Mouse (Mus musculus): ENCODE results near the gene Kcnmb4. TPM values are rescaled to one million over a fixed set of nuclear protein-coding genes. Genes with fewer than 3 reads are reported as not detected.

The Kcnmb4 gene
- polyA plus RNA-seq, 1 experiment = 1.5 TPM

DNA sequence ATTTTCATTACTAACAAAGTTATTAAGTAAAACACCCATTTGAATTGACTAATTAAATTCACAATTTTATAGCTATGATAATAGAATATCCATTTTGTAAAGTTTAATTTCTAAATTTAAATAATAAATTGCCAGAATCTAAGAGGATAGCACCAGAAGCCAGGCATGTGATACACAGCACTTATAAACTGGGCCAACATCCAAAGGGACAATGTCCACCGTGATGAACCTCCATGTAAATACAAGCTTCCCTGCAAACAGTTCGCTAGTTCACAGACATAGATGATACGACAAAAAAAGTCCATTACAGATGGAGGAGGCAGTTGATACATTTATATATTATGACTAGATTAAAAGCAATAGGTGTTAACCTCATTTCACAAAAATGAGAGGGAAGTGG lies 19.1 kb upstream of the Kcnmb4 start:
- TF ChIP-seq CTCF (IDR thresholded peaks at IDR 0.05; ENCODE audit: control insufficient read depth, insufficient read depth, low read length) (no peak), POLR2A (IDR thresholded peaks at IDR 0.05; ENCODE audit: borderline replicate concordance, control insufficient read depth, low read depth, low read length) (no peak)
- 96% methylated on average over 3 of the region's 3 CpGs for WGBS
- Histone ChIP-seq H3K4me1 (ENCODE audit: control insufficient read depth, insufficient read depth, low read length) (no peaks in the 10 kb centered on the region), H3K4me3 (replicated peaks; ENCODE audit: control insufficient read depth, low read depth, low read length) (no peak overlapping the region), H3K27ac (ENCODE audit: control insufficient read depth, insufficient read depth, low read depth, low read length, poor library complexity) (no peak overlapping the region)

DNA sequence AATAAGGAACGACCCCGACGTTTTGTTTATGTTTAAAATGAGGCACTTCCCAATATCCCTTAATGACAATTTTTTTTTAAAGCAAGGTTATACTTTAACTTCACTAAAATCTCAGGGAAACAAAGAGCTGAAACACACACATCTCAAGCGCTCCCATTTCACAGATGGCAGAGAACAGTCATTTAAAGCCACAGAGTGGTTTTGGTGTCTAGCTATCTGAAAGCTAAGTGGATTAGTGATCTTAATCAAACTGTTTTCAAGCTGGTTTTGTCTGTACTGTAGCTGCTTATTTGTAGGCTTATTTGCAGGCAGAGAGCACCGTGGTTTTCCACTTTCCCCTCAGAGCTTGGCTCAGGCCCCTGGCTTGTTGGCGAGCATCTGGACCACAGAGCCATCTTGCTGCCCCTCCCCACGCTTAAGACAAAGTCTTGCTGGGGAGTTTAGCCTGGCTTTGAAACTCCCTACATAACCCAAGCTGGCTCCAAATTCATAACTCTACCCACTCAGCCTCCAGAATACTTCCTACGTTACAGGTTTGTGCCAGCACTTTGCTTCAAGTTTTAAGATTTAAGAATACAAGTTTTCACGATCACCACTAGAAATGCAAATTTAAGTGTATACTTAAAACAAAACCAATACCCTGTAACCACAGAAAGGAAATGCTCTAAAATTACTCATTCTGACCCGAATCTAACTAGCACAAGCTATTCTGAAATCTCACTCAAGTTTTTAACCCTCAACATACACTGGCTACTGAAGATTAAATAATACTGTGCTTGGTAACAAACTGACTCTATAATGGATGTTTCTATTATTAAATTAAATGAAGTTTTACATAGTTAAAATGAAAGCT lies 13.4 kb upstream of the Kcnmb4 start:
- H3K4me1 ChIP-seq (ENCODE audit: control insufficient read depth, insufficient read depth, low read length) = no peaks in the 10 kb centered on the region
- WGBS = 62% methylated on average over 10 of the region's 10 CpGs
- no peak overlapping the region for H3K27ac ChIP-seq (ENCODE audit: control insufficient read depth, insufficient read depth, low read depth, low read length, poor library complexity)
- no peak overlapping the region for H3K4me3 ChIP-seq (replicated peaks; ENCODE audit: control insufficient read depth, low read depth, low read length)
- TF ChIP-seq POLR2A (IDR thresholded peaks at IDR 0.05; ENCODE audit: borderline replicate concordance, control insufficient read depth, low read depth, low read length) (no peak), CTCF (IDR thresholded peaks at IDR 0.05; ENCODE audit: control insufficient read depth, insufficient read depth, low read length) (no peak)

DNA sequence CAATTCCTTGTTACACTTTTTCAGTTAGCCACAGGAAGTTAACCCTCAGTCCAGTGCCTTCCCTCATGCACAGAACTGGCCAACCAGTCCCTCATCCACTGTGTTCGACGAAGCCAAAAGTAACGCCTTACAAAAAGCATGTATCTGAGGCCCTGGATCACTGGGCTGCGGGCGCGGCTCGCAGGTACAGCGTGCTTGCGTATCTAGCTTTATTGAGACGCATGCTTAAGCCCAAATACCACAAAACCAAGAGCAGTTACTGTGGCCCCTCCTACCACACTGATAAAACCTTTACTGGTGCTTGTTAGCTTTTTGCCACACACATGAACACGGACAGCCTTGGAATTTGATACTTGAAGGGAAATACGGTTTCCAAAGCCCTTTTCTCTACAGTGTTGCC lies 8.2 kb upstream of the Kcnmb4 start:
- H3K4me3 ChIP-seq (replicated peaks; ENCODE audit: control insufficient read depth, low read depth, low read length) = no peak overlapping the region
- WGBS = 71% methylated on average over 12 of the region's 12 CpGs
- no peaks in the 10 kb centered on the region for H3K4me1 ChIP-seq (ENCODE audit: control insufficient read depth, insufficient read depth, low read length)
- TF ChIP-seq POLR2A (IDR thresholded peaks at IDR 0.05; ENCODE audit: borderline replicate concordance, control insufficient read depth, low read depth, low read length) (no peak), CTCF (IDR thresholded peaks at IDR 0.05; ENCODE audit: control insufficient read depth, insufficient read depth, low read length) (no peak)
- H3K27ac ChIP-seq (ENCODE audit: control insufficient read depth, insufficient read depth, low read depth, low read length, poor library complexity) = no peak overlapping the region

DNA sequence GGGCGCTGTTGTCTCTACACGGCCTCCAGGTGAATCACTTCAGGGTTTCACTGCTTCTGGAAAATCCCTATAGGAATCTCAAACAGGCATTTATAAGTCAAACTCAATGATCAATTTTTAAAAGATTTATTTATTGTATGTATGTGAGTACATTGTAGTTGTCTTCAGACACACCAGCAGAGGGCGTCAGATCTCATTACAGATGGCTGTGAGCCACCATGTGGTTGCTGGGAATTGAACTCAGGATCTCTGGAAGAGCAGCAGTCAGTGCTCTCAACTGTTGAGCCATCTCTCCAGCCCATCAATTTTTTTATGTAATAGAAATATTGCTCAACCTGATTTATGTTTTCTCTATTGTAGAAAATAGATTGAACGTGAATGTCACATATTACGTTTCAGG lies 7.3 kb upstream of the Kcnmb4 start:
- H3K4me3 ChIP-seq (replicated peaks; ENCODE audit: control insufficient read depth, low read depth, low read length) = no peak overlapping the region
- TF ChIP-seq POLR2A (IDR thresholded peaks at IDR 0.05; ENCODE audit: borderline replicate concordance, control insufficient read depth, low read depth, low read length) (no peak), CTCF (IDR thresholded peaks at IDR 0.05; ENCODE audit: control insufficient read depth, insufficient read depth, low read length) (no peak)
- H3K27ac ChIP-seq (ENCODE audit: control insufficient read depth, insufficient read depth, low read depth, low read length, poor library complexity) = no peak overlapping the region
- H3K4me1 ChIP-seq (ENCODE audit: control insufficient read depth, insufficient read depth, low read length) = no peaks in the 10 kb centered on the region
- 88% methylated on average over 5 of the region's 5 CpGs for WGBS

DNA sequence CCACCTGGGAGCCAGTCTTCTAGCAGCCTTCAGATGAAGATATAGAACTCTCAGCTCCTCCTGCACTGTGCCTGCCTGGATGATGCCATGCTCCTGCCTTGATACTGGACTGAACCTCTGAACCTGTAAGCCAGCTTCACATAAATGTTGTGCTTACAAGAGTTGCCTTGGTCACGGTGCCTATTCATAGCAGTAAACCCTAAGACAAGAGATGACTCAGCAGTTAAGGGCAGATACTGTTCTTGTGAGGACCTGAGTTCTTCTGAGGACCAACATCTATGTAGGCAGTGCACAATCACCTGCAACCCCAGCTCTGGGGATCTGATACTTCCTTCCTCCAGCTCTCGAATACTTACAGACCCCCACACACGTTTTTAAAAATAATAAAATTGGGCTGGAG lies 2.9 kb upstream of the Kcnmb4 start:
- TF ChIP-seq CTCF (IDR thresholded peaks at IDR 0.05; ENCODE audit: control insufficient read depth, insufficient read depth, low read length) (no peak), POLR2A (IDR thresholded peaks at IDR 0.05; ENCODE audit: borderline replicate concordance, control insufficient read depth, low read depth, low read length) (no peak)
- WGBS = 81% methylated on average over 3 of the region's 3 CpGs
- H3K4me1 ChIP-seq (ENCODE audit: control insufficient read depth, insufficient read depth, low read length) = no peaks in the 10 kb centered on the region

DNA sequence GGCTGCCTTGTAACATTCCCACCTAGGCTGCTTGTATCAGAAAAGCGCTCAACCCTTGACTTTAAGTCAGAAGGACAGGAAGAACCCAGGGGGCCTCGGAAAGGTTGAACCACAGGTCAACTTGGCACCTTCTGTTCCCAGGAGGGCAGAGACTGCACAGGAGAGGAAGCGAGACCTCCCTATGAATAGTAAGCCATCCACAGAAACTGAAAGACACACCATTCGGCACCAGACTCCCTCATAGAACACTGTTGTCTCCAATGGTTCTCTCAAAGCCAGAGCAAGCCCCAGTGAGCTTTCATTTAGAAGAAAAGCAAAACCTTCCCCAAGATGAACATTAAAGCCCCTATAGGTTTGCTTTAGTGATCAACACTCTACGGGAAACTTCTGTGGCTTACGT lies 2.0 kb upstream of the Kcnmb4 start:
- TF ChIP-seq CTCF (IDR thresholded peaks at IDR 0.05; ENCODE audit: control insufficient read depth, insufficient read depth, low read length) (no peak), POLR2A (IDR thresholded peaks at IDR 0.05; ENCODE audit: borderline replicate concordance, control insufficient read depth, low read depth, low read length) (no peak)
- 57% methylated on average over 6 of the region's 6 CpGs for WGBS
- H3K27ac ChIP-seq (ENCODE audit: control insufficient read depth, insufficient read depth, low read depth, low read length, poor library complexity) = no peak overlapping the region
- no peaks in the 10 kb centered on the region for H3K4me1 ChIP-seq (ENCODE audit: control insufficient read depth, insufficient read depth, low read length)
- H3K4me3 ChIP-seq (replicated peaks; ENCODE audit: control insufficient read depth, low read depth, low read length) = no peak overlapping the region

More for the DNA sequence above, 2.9 kb upstream of the Kcnmb4 start:
- Histone ChIP-seq H3K4me3 (replicated peaks; ENCODE audit: control insufficient read depth, low read depth, low read length) (no peak overlapping the region), H3K27ac (ENCODE audit: control insufficient read depth, insufficient read depth, low read depth, low read length, poor library complexity) (no peak overlapping the region)

DNA sequence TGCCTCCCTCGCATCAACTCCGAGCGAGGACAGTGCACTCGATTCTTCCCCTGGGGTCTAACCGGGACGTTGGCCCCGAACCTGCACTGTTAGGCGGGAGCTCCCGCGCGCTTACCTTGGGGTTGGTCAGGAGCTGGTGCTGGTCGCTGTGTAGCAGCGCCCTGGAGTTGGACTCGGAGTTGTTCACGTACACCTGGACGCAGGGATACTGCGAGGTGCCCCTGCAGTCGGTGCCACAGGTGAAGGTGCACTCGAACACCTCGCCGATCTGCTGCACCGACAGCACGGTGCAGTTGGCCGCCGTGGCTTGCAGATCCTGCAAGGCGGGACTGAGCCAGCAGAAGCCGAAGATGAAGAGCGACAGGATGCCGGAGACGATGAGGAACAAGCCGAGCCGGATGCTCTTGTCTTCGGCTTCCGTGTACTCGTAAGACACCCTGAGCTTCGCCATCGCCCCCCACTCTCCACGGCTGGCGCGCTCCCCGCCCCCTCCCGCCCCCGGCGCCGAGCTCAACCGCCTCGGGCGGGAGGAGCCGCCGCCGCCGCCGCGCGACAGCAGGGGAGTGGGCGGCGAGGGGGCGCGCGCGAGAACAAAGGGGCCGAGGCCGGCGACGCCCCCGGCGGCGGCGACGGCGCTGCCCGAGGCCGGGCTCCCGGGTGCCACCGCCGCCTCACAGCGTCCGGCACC lies 463 bp downstream of the Kcnmb4 start:
- peak overlapping the region; percentile 51 for H3K4me3 ChIP-seq (replicated peaks; ENCODE audit: control insufficient read depth, low read depth, low read length)
- TF ChIP-seq CTCF (IDR thresholded peaks at IDR 0.05; ENCODE audit: control insufficient read depth, insufficient read depth, low read length) = no peak
- 0 out of 2 replicates have a peak, but pooled peaks have one; percentile 10 for TF ChIP-seq POLR2A (IDR thresholded peaks at IDR 0.05; ENCODE audit: borderline replicate concordance, control insufficient read depth, low read depth, low read length)
- 2% methylated on average over 67 of the region's 78 CpGs for WGBS
- no peaks in the 10 kb centered on the region for H3K4me1 ChIP-seq (ENCODE audit: control insufficient read depth, insufficient read depth, low read length)
- H3K27ac ChIP-seq (ENCODE audit: control insufficient read depth, insufficient read depth, low read depth, low read length, poor library complexity) = no peak overlapping the region

DNA sequence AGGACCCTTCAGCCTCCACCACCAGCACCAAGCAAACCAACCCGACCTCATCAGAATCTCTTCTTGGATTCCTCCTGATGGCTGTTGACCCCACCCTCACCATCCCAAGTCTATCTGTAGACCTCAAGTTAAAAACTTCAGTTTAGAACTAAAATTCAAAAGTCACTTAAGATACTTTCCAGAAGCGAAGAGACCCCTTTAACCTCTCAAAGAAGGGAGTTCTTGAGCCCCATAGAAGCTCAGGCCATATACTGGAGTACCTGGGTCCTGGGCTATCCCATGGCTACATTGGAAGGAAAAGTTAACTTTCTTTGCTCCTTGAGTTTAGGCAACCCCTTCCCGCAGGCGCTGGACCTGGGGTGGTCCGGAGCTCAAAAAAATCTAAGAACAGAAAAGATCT lies 1.1 kb downstream of the Kcnmb4 start:
- Histone ChIP-seq H3K4me1 (ENCODE audit: control insufficient read depth, insufficient read depth, low read length) (no peaks in the 10 kb centered on the region), H3K4me3 (replicated peaks; ENCODE audit: control insufficient read depth, low read depth, low read length) (no peak overlapping the region), H3K27ac (ENCODE audit: control insufficient read depth, insufficient read depth, low read depth, low read length, poor library complexity) (no peak overlapping the region)
- WGBS = 9% methylated on average over 5 of the region's 5 CpGs
- TF ChIP-seq POLR2A (IDR thresholded peaks at IDR 0.05; ENCODE audit: borderline replicate concordance, control insufficient read depth, low read depth, low read length) (no peak), CTCF (IDR thresholded peaks at IDR 0.05; ENCODE audit: control insufficient read depth, insufficient read depth, low read length) (no peak)
